Mouse (Mus musculus): ENCODE data around the gene Prkd3. TPM values are rescaled to one million over a fixed set of nuclear protein-coding genes. Genes with fewer than 3 reads are reported as not detected.

Gene Prkd3
- polyA plus RNA-seq, 1 experiment from 2014 or later = 21.1 TPM

- ATAC-seq = no peak
- H3K9ac ChIP-seq (ENCODE audit: low read depth, low read length) = no peak overlapping the region
- peaks cover 7% of the 10 kb centered on the region for H3K36me3 ChIP-seq (ENCODE audit: control insufficient read depth, insufficient read depth, low read length)
- H3K27me3 ChIP-seq (replicated peaks; ENCODE audit: control insufficient read depth, insufficient read depth, low read length) = no peaks in the 10 kb centered on the region
- no peak overlapping the region for H3K27ac ChIP-seq (ENCODE audit: low read length)
- H3K4me2 ChIP-seq (ENCODE audit: low read depth, low read length) = no peak overlapping the region
- no peaks in the 10 kb centered on the region for H3K4me1 ChIP-seq (ENCODE audit: control insufficient read depth, insufficient read depth, low read length)
- WGBS = 70% methylated on average over 8 of the region's 8 CpGs
- no peaks in the 10 kb centered on the region for H3K9me3 ChIP-seq (ENCODE audit: control insufficient read depth, low read length)
- no peak overlapping the region for H3K4me3 ChIP-seq (ENCODE audit: low read length)
Measured at GRCm38 (mm10) chr17:78953240-78953639, 67.4 kb downstream of the Prkd3 start.

GRCm38 (mm10) chr17:78952070-78952469 lies 68.5 kb downstream of the Prkd3 start:
- WGBS = 83% methylated on average over 5 of the region's 5 CpGs
- ATAC-seq = no peak
- no peaks in the 10 kb centered on the region for H3K4me1 ChIP-seq (ENCODE audit: control insufficient read depth, insufficient read depth, low read length)
- no peak overlapping the region for H3K4me2 ChIP-seq (ENCODE audit: low read depth, low read length)
- H3K4me3 ChIP-seq (ENCODE audit: low read length) = no peak overlapping the region
- no peak overlapping the region for H3K27ac ChIP-seq (ENCODE audit: low read length)
- H3K9ac ChIP-seq (ENCODE audit: low read depth, low read length) = no peak overlapping the region
- no peaks in the 10 kb centered on the region for H3K9me3 ChIP-seq (ENCODE audit: control insufficient read depth, low read length)
- no peaks in the 10 kb centered on the region for H3K27me3 ChIP-seq (replicated peaks; ENCODE audit: control insufficient read depth, insufficient read depth, low read length)
- peaks cover 7% of the 10 kb centered on the region for H3K36me3 ChIP-seq (ENCODE audit: control insufficient read depth, insufficient read depth, low read length)

- Histone ChIP-seq H3K9ac (ENCODE audit: low read depth, low read length) (no peak overlapping the region), H3K4me1 (ENCODE audit: control insufficient read depth, insufficient read depth, low read length) (no peaks in the 10 kb centered on the region), H3K4me2 (ENCODE audit: low read depth, low read length) (no peak overlapping the region), H3K9me3 (ENCODE audit: control insufficient read depth, low read length) (no peaks in the 10 kb centered on the region), H3K27ac (ENCODE audit: low read length) (no peak overlapping the region), H3K4me3 (ENCODE audit: low read length) (no peak overlapping the region), H3K36me3 (ENCODE audit: control insufficient read depth, insufficient read depth, low read length) (peaks cover 7% of the 10 kb centered on the region), H3K27me3 (replicated peaks; ENCODE audit: control insufficient read depth, insufficient read depth, low read length) (no peaks in the 10 kb centered on the region)
- WGBS = 89% methylated on average over 5 of the region's 5 CpGs
- no peak for ATAC-seq
Measured at GRCm38 (mm10) chr17:78951225-78951624, 69.4 kb downstream of the Prkd3 start.

- Histone ChIP-seq H3K27me3 (replicated peaks; ENCODE audit: control insufficient read depth, insufficient read depth, low read length) (no peaks in the 10 kb centered on the region), H3K9me3 (ENCODE audit: control insufficient read depth, low read length) (no peaks in the 10 kb centered on the region), H3K4me2 (ENCODE audit: low read depth, low read length) (no peak overlapping the region), H3K27ac (ENCODE audit: low read length) (no peak overlapping the region), H3K9ac (ENCODE audit: low read depth, low read length) (no peak overlapping the region), H3K4me1 (ENCODE audit: control insufficient read depth, insufficient read depth, low read length) (peaks cover 3% of the 10 kb centered on the region), H3K36me3 (ENCODE audit: control insufficient read depth, insufficient read depth, low read length) (no peaks in the 10 kb centered on the region), H3K4me3 (ENCODE audit: low read length) (no peak overlapping the region)
- ATAC-seq = no peak
- 58% methylated on average over 11 of the region's 11 CpGs for WGBS
Measured at GRCm38 (mm10) chr17:78942579-78942978, 78.0 kb downstream of the Prkd3 start.

GRCm38 (mm10) chr17:78938927-78939326 lies 81.7 kb downstream of the Prkd3 start:
- Histone ChIP-seq H3K27ac (ENCODE audit: low read length) (no peak overlapping the region), H3K9ac (ENCODE audit: low read depth, low read length) (no peak overlapping the region), H3K9me3 (ENCODE audit: control insufficient read depth, low read length) (no peaks in the 10 kb centered on the region), H3K4me3 (ENCODE audit: low read length) (no peak overlapping the region), H3K27me3 (replicated peaks; ENCODE audit: control insufficient read depth, insufficient read depth, low read length) (no peaks in the 10 kb centered on the region), H3K4me1 (ENCODE audit: control insufficient read depth, insufficient read depth, low read length) (peaks cover 11% of the 10 kb centered on the region), H3K36me3 (ENCODE audit: control insufficient read depth, insufficient read depth, low read length) (0 out of 2 replicates have a peak, but pooled peaks cover 6% of the 10 kb centered on the region), H3K4me2 (ENCODE audit: low read depth, low read length) (no peak overlapping the region)
- 93% methylated on average over 4 of the region's 4 CpGs for WGBS
- no peak for ATAC-seq

GRCm38 (mm10) chr17:78937229-78937853 lies 83.3 kb downstream of the Prkd3 start:
- Histone ChIP-seq H3K9ac (ENCODE audit: low read depth, low read length) (peak overlapping the region; percentile 88), H3K27ac (ENCODE audit: low read length) (no peak overlapping the region), H3K4me3 (ENCODE audit: low read length) (peak overlapping the region; percentile 91), H3K4me1 (ENCODE audit: control insufficient read depth, insufficient read depth, low read length) (peaks cover 16% of the 10 kb centered on the region), H3K36me3 (ENCODE audit: control insufficient read depth, insufficient read depth, low read length) (0 out of 2 replicates have a peak, but pooled peaks cover 6% of the 10 kb centered on the region), H3K9me3 (ENCODE audit: control insufficient read depth, low read length) (no peaks in the 10 kb centered on the region), H3K27me3 (replicated peaks; ENCODE audit: control insufficient read depth, insufficient read depth, low read length) (no peaks in the 10 kb centered on the region), H3K4me2 (ENCODE audit: low read depth, low read length) (peak overlapping the region; percentile 83)
- peak; percentile 31; the same call in 1 of the 2 replicates for ATAC-seq
- 8% methylated on average over 26 of the region's 26 CpGs for WGBS

GRCm38 (mm10) chr17:78936466-78937228 lies 84.0 kb downstream of the Prkd3 start, which contains the start of the genes Cebpz and Ndufaf7:
Gene Cebpz, minus strand, starts transcription at chr17:78937066.
Gene Ndufaf7, plus strand, starts transcription at chr17:78937136.
- Histone ChIP-seq H3K36me3 (ENCODE audit: control insufficient read depth, insufficient read depth, low read length) (0 out of 2 replicates have a peak, but pooled peaks cover 10% of the 10 kb centered on the region), H3K27ac (ENCODE audit: low read length) (0 out of 2 replicates have a peak within 1 kb of the TSS, but pooled peaks have one; percentile 29), H3K4me3 (ENCODE audit: low read length) (peak within 1 kb of the TSS; percentile 91), H3K27me3 (replicated peaks; ENCODE audit: control insufficient read depth, insufficient read depth, low read length) (no peaks in the 10 kb centered on the region), H3K9me3 (ENCODE audit: control insufficient read depth, low read length) (no peaks in the 10 kb centered on the region), H3K4me1 (ENCODE audit: control insufficient read depth, insufficient read depth, low read length) (peaks cover 16% of the 10 kb centered on the region), H3K4me2 (ENCODE audit: low read depth, low read length) (peak within 1 kb of the TSS; percentile 83), H3K9ac (ENCODE audit: low read depth, low read length) (peak within 1 kb of the TSS; percentile 88)
- WGBS = under 1% methylated on average over 45 of the region's 45 CpGs
- ATAC-seq = peak; percentile 100

GRCm38 (mm10) chr17:78935857-78936256 lies 84.8 kb downstream of the Prkd3 start:
- no peaks in the 10 kb centered on the region for H3K27me3 ChIP-seq (replicated peaks; ENCODE audit: control insufficient read depth, insufficient read depth, low read length)
- H3K36me3 ChIP-seq (ENCODE audit: control insufficient read depth, insufficient read depth, low read length) = peaks cover 13% of the 10 kb centered on the region
- no peak overlapping the region for H3K27ac ChIP-seq (ENCODE audit: low read length)
- peaks cover 16% of the 10 kb centered on the region for H3K4me1 ChIP-seq (ENCODE audit: control insufficient read depth, insufficient read depth, low read length)
- peak overlapping the region; percentile 91 for H3K4me3 ChIP-seq (ENCODE audit: low read length)
- WGBS = 84% methylated on average over 2 of the region's 2 CpGs
- peak overlapping the region; percentile 66 for H3K4me2 ChIP-seq (ENCODE audit: low read depth, low read length)
- peak overlapping the region; percentile 88 for H3K9ac ChIP-seq (ENCODE audit: low read depth, low read length)
- ATAC-seq = no peak
- no peaks in the 10 kb centered on the region for H3K9me3 ChIP-seq (ENCODE audit: control insufficient read depth, low read length)

GRCm38 (mm10) chr17:78917696-78918095 lies 102.9 kb downstream of the Prkd3 start:
- Histone ChIP-seq H3K9ac (ENCODE audit: low read depth, low read length) (peak overlapping the region; percentile 90; the same call in 1 of the 2 replicates), H3K4me1 (ENCODE audit: control insufficient read depth, insufficient read depth, low read length) (peaks cover 8% of the 10 kb centered on the region; the same call in 1 of the 2 replicates), H3K9me3 (ENCODE audit: control insufficient read depth, low read length) (no peaks in the 10 kb centered on the region), H3K4me3 (ENCODE audit: low read length) (no peak overlapping the region), H3K36me3 (ENCODE audit: control insufficient read depth, insufficient read depth, low read length) (peaks cover 12% of the 10 kb centered on the region), H3K27ac (ENCODE audit: low read length) (peak overlapping the region; percentile 14; the same call in 1 of the 2 replicates), H3K27me3 (replicated peaks; ENCODE audit: control insufficient read depth, insufficient read depth, low read length) (no peaks in the 10 kb centered on the region), H3K4me2 (ENCODE audit: low read depth, low read length) (peak overlapping the region; percentile 75)
- 50% methylated on average over 6 of the region's 6 CpGs for WGBS
- no peak for ATAC-seq
